Mouse (Mus musculus) mature B cell (primary cell): ENCODE results near the gene Fam155a.

ENCODE experiments used
- in situ Hi-C: fragments of 300-500 bp; cut with MboI; formaldehyde crosslinking; loops from 2 replicates; pipeline ENCODE4 v1.14.3; 2019

Fam155a gene

DNA sequence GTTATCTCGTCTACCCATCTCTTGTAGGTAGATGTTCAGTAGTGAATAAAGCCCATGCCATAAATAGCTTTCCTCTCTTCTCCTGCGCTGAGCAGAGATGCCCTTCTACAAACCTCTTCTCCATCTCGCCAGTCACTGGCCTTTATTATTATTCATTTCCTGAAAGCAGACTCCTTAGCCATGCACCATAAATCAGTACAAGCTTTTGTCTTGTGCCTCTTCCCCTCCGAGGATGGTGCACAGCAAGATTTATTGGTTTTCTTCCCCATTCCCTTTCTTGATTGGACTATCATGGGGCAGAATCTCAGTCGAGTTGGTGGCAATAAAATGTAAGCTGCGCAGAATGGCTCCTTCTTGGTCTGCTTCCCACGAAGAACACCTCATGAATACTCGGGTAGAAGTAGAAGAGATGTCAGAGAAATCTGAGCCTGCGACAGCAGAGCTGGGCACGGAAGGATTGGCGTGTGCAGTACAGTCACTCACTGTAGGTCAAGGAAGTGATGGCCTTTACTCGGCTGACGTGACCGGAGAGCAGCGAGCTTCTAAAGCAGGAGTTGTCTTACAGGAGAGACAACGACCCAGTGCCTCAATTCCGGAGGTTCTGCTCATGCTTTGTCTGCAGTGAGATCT lies 590.2 kb downstream of the Fam155a start:
- in situ Hi-C loops = no loop called here

DNA sequence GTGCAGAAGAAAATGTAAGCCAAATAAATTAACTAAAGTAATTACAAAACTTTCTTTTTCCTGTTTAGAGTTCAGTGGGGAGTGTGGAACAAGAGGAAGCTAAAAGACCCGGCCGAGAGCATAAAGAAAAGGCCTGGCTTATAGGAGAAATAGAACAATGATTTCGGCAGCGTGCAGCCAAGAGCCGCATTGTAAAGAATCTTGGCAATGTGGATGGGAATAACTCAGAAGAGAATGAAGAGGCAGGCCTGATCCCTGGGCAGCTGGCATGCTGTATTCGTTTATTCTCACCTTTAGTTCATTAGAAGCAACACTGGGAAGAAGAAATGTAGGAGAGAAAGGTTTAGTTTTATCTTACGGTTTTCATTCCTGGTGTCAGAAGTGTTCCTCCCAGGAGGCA lies 594.0 kb downstream of the Fam155a start:
- in situ Hi-C loops = no loop called here

DNA sequence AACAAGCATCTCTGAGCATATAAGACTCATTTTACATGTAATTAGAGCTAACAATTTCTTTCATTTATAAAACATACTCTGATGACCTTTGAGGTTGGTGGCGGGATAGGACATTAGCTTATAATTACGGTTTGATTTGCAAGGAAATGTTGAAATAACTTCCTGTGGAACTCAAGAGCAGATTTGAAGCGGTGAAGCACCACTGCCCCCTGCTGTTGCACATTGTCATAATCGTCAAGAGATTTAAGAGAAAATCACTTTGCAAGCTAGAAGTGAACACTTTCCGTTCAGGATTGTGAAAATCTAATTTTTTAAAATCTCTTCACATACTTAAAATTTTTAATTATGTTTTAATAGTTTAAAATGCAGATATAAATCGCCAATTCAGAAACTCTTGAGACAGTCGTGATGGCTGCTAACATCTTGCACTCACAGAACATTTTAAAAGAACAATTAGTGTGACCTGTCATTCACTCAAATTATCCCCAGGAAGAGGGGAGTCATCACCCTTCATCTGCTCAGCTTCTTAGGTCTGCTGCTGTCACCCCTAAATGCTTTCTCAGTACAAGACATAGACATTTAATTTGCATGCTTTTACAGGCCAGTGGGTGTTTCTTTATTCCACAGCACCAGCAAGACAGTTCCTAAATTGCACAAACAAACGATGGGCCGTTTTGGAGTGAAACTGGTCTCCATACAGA lies 595.9 kb downstream of the Fam155a start:
- in situ Hi-C loops = no loop called here

DNA sequence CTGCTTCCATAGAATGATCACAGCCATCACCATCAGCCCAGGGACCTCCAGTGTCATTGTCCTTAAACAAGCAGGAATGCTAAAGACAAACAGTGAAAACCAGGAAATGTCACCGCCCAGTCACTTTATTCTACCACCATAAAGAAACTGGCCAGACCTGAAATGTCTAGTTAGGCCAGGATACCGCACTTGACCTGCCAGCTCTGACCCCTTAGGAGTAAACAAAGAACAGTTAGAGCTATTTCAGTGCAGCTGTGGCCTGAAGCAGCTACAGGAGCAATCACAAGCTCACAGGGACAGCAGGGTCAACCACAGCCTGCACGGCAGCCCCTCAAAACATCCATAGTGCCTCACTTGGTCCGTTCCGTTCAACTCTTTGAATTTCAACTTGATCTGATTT lies 599.1 kb downstream of the Fam155a start:
- in situ Hi-C loops = no loop called here

DNA sequence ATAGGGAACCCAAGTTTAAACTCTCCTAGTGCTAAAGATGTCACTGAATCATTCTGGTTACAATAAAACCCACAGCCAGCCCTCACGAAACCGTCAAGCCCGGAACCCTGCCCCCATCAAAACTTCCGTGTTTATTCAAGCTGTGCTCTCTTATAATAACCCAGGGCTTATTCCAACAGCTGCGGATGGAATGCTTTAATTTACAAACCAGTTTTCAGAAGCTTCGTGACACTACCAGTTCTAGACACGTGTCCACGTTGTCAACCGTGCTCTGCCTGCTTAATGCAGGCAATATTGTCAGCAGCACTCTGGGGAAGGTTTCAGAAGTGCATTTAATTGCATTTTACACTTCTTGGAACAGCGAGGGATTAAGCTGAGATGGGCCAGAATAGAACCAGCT lies 603.0 kb downstream of the Fam155a start:
- in situ Hi-C loops = no loop called here

DNA sequence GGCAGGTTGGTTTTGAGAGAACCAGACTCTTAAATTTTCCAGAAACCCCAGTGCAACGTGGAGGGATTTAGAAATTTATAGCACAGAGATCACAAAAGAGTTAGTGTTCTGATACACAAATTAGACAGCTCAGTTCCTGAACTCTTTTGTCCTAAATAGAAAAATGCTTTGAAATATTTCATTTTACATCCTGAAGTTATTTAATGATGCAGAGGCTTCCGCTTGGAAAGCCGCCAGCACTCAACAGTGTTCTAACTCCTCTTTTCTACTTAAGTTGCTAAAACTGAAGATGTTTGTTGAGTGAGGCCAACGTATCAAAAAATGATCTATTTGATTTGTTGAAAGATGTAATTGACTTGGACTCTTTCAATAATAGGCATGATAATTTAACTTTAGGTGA lies 609.4 kb downstream of the Fam155a start:
- in situ Hi-C loops = no loop called here

DNA sequence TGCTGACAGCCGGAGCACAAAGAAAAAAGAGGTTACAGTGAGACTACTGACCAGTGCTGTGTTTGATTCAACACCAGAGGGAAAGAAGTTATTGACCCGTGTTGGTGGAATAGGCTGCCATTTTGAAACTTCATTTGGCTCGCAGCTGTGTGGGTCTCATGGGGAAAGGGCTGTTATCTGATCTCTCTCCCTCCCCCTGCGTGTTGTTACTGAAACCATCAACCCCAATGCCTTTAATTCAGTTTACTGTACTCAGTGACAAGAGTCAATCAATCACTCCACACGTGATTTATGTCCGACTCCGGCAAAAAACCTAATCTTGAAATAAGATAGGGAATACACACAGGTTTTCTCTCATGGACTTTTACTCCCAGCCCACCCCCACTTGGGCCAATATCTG lies 611.6 kb downstream of the Fam155a start:
- in situ Hi-C loops = no loop called here

DNA sequence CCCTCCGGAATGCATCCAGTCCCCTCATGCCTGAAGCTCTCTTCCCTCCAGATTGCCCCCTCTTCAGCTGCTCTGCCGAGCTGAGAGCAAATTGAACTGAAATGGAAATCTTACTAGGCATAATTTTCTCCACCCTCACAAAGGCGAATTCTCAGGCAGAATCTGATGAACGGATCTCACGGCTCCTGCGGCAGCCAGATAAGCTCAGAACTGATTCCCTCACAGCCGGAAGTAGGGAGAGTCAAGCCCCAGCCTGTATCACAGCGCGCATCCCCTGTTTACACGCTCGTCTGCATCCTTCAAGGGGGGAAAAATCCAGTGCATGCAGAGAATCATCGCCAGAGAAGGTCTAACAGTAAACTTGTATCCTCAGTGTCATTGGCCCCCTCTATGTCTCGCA lies 612.3 kb downstream of the Fam155a start:
- in situ Hi-C loops = no loop called here

DNA sequence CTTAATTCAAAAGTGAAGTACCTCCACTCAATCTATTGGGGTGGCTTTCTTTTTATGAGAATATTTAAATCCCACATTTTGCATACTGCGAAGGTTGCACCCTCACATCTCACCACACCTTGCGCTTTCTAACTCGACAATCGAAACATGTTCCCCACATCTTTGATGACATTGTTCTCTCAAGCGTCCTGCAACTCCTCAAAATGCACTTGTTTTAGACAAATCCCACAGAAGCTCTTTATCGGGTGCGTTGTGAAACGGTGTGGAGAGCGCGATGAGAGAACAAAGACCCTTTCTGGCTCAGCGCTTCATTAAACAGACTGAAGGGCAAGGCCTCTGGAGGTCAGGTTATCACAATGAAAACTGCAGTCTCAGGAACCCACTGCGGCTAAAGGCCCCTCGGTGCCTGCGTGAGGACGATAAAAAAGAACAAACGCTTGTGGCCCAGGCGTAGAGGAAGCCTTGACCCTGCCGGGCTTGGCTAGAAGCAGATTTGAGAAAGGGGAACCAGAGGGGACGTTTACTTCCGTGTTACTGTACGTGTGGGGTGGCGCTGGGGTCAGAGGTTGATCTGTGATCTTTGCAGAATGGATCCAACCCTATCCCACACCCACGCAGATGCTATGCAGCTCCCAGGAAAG lies 613.7 kb downstream of the Fam155a start:
- in situ Hi-C loops = no loop called here
